ENCODE assay signal across 22 mouse cellular contexts in genomic region chr13:46986208-46986607, GRCm38 (mm10). TPM values are rescaled to one million over a fixed set of nuclear protein-coding genes. Genes with fewer than 3 reads are reported as not detected.
DNase-seq lines count a peak whose midpoint lies in the region; ATAC-seq lines count a peak whose summit lies in the region.
"Had no signal": no experiment of that assay in that cellular context is flagged by ENCODE, and none has a peak within 500 bp of the region (broad histone marks: within the 10 kb centered on the region; RNA-seq: fewer than 3 reads in every experiment).

No protein-coding gene starts in this region.

- ATAC-seq in heart, embryonic 16.5 days (replicated peaks; ENCODE audit: extremely low read depth, insufficient read depth, low FRiP score): peak; percentile 70; the same call in 1 of the 2 replicates
- ATAC-seq in lung, embryonic 16.5 days (ENCODE audit: low read depth): peak; percentile 64; the same call in 1 of the 2 replicates
- no peak for ATAC-seq in erythroblast, adult 5-6 weeks (replicated peaks; ENCODE audit: low FRiP score, poor library complexity, severe bottlenecking)
- ATAC-seq: forebrain, embryonic 14.5 days had no signal

- peaks cover 8% of the 10 kb centered on the region; the same call in 1 of the 2 replicates for H3K4me1 ChIP-seq in heart, embryonic 16.5 days (ENCODE audit: control insufficient read depth, insufficient read depth, low read length)
- peaks cover 2% of the 10 kb centered on the region for H3K4me1 ChIP-seq in lung, embryonic 16.5 days (replicated peaks; ENCODE audit: control insufficient read depth, insufficient read depth, low read length)
- H3K4me1 ChIP-seq: embryonic facial prominence, embryonic 10.5 days; hindbrain, embryonic 15.5 days; midbrain, embryonic 12.5 days; neural tube, embryonic 13.5 days had no signal

- no peaks in the 10 kb centered on the region for H3K36me3 ChIP-seq in heart, embryonic 16.5 days (ENCODE audit: control insufficient read depth, insufficient read depth)
- H3K36me3 ChIP-seq in lung, embryonic 16.5 days (ENCODE audit: control insufficient read depth, insufficient read depth, low read length): no peaks in the 10 kb centered on the region
- H3K36me3 ChIP-seq: embryonic facial prominence, embryonic 10.5 days; hindbrain, embryonic 15.5 days; midbrain, embryonic 12.5 days; neural tube, embryonic 13.5 days had no signal

- 0 out of 2 replicates have a peak overlapping the region, but pooled peaks have one; percentile 20 for H3K4me3 ChIP-seq in heart, embryonic 16.5 days (ENCODE audit: low read length)
- no peak overlapping the region for H3K4me3 ChIP-seq in lung, embryonic 16.5 days (ENCODE audit: low read length)
- H3K4me3 ChIP-seq: embryonic facial prominence, embryonic 10.5 days; erythroblast, embryonic 14.5 days; hindbrain, embryonic 15.5 days; midbrain, embryonic 12.5 days; neural tube, embryonic 13.5 days had no signal

- peak; percentile 12 to 17 for DNase-seq in heart, adult 9 months (ENCODE audit: low spot score in 2 of 2)
- DNase-seq in heart, postnatal 36 days: no peak
- peak; percentile 19 for DNase-seq in yolk sac, embryonic 10.5 days (ENCODE audit: low spot score)
- DNase-seq in c-Kit-positive CD71-positive TER-119-positive erythroid progenitor cells, embryonic 14.5 days (ENCODE audit: low spot score): no peak
- DNase-seq: adrenal gland, adult 2 months; cerebellum, adult 11-12 months; cerebellum, postnatal 36 days; kidney, adult 18-20 months; kidney, postnatal 14 days; right cerebral cortex, postnatal 14 days; thymus, postnatal 14 days had no signal

- WGBS in heart, embryonic 16.5 days: 39% methylated on average over 6 of the region's 6 CpGs
- WGBS in lung, embryonic 16.5 days: 25% methylated on average over 6 of the region's 6 CpGs

- H3K9me3 ChIP-seq in heart, embryonic 16.5 days (replicated peaks; ENCODE audit: control insufficient read depth, low read length): no peaks in the 10 kb centered on the region
- H3K9me3 ChIP-seq in lung, embryonic 16.5 days (ENCODE audit: control insufficient read depth, low read length): no peaks in the 10 kb centered on the region
- H3K9me3 ChIP-seq: embryonic facial prominence, embryonic 10.5 days; hindbrain, embryonic 15.5 days; midbrain, embryonic 12.5 days; neural tube, embryonic 13.5 days had no signal

- intact Hi-C loops in heart, postnatal 36 days (cut with DNase I): no loop called here

- no peaks in the 10 kb centered on the region for H3K27me3 ChIP-seq in heart, embryonic 16.5 days (ENCODE audit: control insufficient read depth, insufficient read depth, low read length)
- no peaks in the 10 kb centered on the region for H3K27me3 ChIP-seq in lung, embryonic 16.5 days (ENCODE audit: control insufficient read depth, insufficient read depth, low read depth, low read length)
- H3K27me3 ChIP-seq: CH12.LX; hindbrain, embryonic 15.5 days; midbrain, embryonic 12.5 days; neural tube, embryonic 13.5 days had no signal

- no peak overlapping the region for H3K27ac ChIP-seq in heart, embryonic 16.5 days (ENCODE audit: low read length)
- no peak overlapping the region for H3K27ac ChIP-seq in lung, embryonic 16.5 days (ENCODE audit: low read length)
- H3K27ac ChIP-seq: embryonic facial prominence, embryonic 10.5 days; hindbrain, embryonic 15.5 days; macrophage; midbrain, embryonic 12.5 days; neural tube, embryonic 13.5 days had no signal

- H3K4me2 ChIP-seq in heart, embryonic 16.5 days (ENCODE audit: low read depth, low read length): peak overlapping the region; percentile 41; the same call in 1 of the 2 replicates
- peak overlapping the region; percentile 18 for H3K4me2 ChIP-seq in lung, embryonic 16.5 days (ENCODE audit: low read depth, low read length)
- H3K4me2 ChIP-seq: hindbrain, embryonic 15.5 days; midbrain, embryonic 12.5 days; neural tube, embryonic 13.5 days had no signal

- no peak overlapping the region for H3K9ac ChIP-seq in heart, embryonic 16.5 days (ENCODE audit: low read length)
- no peak overlapping the region for H3K9ac ChIP-seq in lung, embryonic 16.5 days (ENCODE audit: low read length)
- H3K9ac ChIP-seq: hindbrain, embryonic 15.5 days; midbrain, embryonic 12.5 days; neural tube, embryonic 13.5 days had no signal

RNA-seq across cellular contexts. Expression of gene Nhlrc1, which starts 28.4 kb away (rescaled TPM):
- 1 to 10 TPM; 5.6 to 7.8 TPM for total RNA-seq in heart, postnatal 36 days (2021)
- 4.4 and 4.7 TPM in 2 replicates for polyA plus RNA-seq in heart, embryonic 16.5 days (2015; fragmentation: Nextera tagmentation; extraction: Ambion mirVana)
- 2.6 and 2.8 TPM in 2 replicates for polyA plus RNA-seq in lung, embryonic 16.5 days (2015; fragmentation: Nextera tagmentation; extraction: Ambion mirVana)
- 0.42 and 1.5 TPM in 2 replicates for total RNA-seq in erythroblast, adult 5-6 weeks (2015; ENCODE audit: low replicate concordance)
- total RNA-seq in erythroblast, adult 5-6 weeks (2017; ENCODE audit: low replicate concordance): 0.43 TPM in 1 of 2 replicates, not detected in the other
- total RNA-seq: CH12.LX had no signal
- polyA plus RNA-seq: erythroblast, embryonic 14.5 days had no signal

RNA-seq across cellular contexts. Expression of gene Kif13a, which starts 56.5 kb away (rescaled TPM):
- 100 to 1,000 TPM; 109 to 112 TPM for total RNA-seq in heart, postnatal 36 days (2021)
- 17.8 and 30.0 TPM in 2 replicates for polyA plus RNA-seq in heart, embryonic 16.5 days (2015; fragmentation: Nextera tagmentation; extraction: Ambion mirVana)
- polyA plus RNA-seq in lung, embryonic 16.5 days (2015; fragmentation: Nextera tagmentation; extraction: Ambion mirVana): 11.7 and 12.6 TPM in 2 replicates
- total RNA-seq in erythroblast, adult 5-6 weeks (2015; ENCODE audit: low replicate concordance): 7.1 TPM in 2 replicates
- 6.6 and 12.8 TPM in 2 replicates for total RNA-seq in erythroblast, adult 5-6 weeks (2017; ENCODE audit: low replicate concordance)
- total RNA-seq: CH12.LX had no signal

RNA-seq across cellular contexts. Expression of gene Kdm1b, which starts 57.1 kb away (rescaled TPM):
- total RNA-seq in heart, postnatal 36 days (2021): 10 to 100 TPM; 10.1 to 10.3 TPM
- polyA plus RNA-seq in heart, embryonic 16.5 days (2015; fragmentation: Nextera tagmentation; extraction: Ambion mirVana): 7.8 and 9.9 TPM in 2 replicates
- 10.7 and 11.5 TPM in 2 replicates for polyA plus RNA-seq in lung, embryonic 16.5 days (2015; fragmentation: Nextera tagmentation; extraction: Ambion mirVana)
- 1.2 and 4.2 TPM in 2 replicates for total RNA-seq in erythroblast, adult 5-6 weeks (2015; ENCODE audit: low replicate concordance)
- total RNA-seq in erythroblast, adult 5-6 weeks (2017; ENCODE audit: low replicate concordance): 2.2 and 3.5 TPM in 2 replicates

RNA-seq across cellular contexts. Expression of gene Tpmt, which starts 58.3 kb away (rescaled TPM):
- 1 to 10 TPM; 3.6 to 4.2 TPM for total RNA-seq in heart, postnatal 36 days (2021)
- 10.1 and 12.9 TPM in 2 replicates for polyA plus RNA-seq in heart, embryonic 16.5 days (2015; fragmentation: Nextera tagmentation; extraction: Ambion mirVana)
- 22.6 and 24.8 TPM in 2 replicates for polyA plus RNA-seq in lung, embryonic 16.5 days (2015; fragmentation: Nextera tagmentation; extraction: Ambion mirVana)
- total RNA-seq in erythroblast, adult 5-6 weeks (2015; ENCODE audit: low replicate concordance): not detected in 2 replicates
- 0.34 and 1.4 TPM in 2 replicates for total RNA-seq in erythroblast, adult 5-6 weeks (2017; ENCODE audit: low replicate concordance)
- polyA plus RNA-seq: erythroblast, embryonic 14.5 days had no signal

Comparison
In these comparisons a context has a peak if more than half of its experiments do, and no peak if none do; other contexts are left out.
1. DNase-seq: peak in heart, adult 9 months (2 of 2) and yolk sac, embryonic 10.5 days (single experiment); none in heart, postnatal 36 days (0 of 2) and c-Kit-positive CD71-positive TER-119-positive erythroid progenitor cells, embryonic 14.5 days (single experiment).
2. RNA of gene Kif13a, which starts 56.5 kb away (total RNA-seq): 109 to 112 TPM in heart, postnatal 36 days; 6.6 to 12.8 TPM in erythroblast, adult 5-6 weeks; every median in the first group is over 4 times any median in the second.